Mouse (Mus musculus): ENCODE measurements around the gene H2afx.
"Not testable (repeated sequence)": the region's sequence is repeated elsewhere in the genome, so short reads cannot be mapped to it uniquely, and the experiment has no call there.

Gene H2afx

DNA sequence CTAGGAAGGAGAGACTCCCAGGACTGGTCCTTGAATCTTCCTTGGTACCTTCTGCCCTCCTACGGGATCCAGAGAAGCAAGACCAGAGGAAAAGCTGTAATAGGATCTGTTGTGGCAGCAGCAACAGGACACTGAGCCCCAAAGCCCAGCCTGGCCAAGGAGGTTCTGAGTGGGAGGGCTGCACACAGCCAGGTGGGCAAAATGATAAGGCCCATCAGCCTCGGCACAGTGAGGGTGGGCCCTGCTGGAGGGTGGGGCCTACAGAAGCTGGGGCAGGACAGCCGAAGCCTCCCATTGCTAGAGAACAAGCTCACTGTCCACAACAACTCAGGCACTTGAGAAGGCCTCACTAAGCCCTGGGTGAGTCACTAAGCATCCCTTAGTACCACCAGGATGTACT lies 7.7 kb downstream of the H2afx start:
- DNase-seq = no peak

DNA sequence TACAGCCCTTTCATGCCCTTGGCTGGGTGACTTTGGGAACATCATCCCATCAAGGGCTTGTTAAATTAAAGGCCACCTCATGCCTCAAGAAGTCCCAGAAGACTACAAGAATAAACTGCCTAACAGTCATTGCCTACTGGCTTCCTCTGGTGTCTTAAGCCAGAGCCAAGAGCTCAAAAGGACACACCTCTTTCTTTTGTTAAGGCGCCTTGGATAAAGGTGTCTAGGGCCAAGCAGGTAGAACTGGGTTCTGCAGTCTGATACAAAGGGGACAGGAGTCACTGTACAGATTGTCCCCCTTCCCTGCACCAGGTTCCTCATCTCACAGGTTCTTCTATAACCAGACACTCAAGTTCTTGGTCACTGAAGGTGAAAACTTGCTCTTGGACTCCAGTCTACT lies 8.1 kb downstream of the H2afx start:
- no peak for DNase-seq

DNA sequence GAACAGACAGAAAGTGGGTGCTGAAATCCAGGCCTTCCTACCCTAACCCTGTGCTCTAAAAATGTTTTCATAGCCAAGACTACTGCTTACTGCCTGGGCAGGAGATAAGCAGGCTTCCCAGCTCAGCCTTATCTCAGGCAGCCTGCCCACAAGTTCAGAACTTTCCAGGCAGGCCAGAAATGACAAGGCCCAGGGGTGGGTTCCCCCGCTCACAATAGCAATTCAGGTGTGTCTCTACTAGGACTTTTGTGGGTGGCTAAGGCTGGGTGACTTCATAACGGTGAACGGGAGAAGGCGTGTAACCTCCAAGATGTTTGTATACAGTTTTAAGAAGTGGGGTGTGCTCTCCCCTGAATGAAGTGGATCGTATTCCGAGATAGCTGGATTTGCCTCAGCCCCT lies 8.8 kb downstream of the H2afx start:
- no peak for DNase-seq

DNA sequence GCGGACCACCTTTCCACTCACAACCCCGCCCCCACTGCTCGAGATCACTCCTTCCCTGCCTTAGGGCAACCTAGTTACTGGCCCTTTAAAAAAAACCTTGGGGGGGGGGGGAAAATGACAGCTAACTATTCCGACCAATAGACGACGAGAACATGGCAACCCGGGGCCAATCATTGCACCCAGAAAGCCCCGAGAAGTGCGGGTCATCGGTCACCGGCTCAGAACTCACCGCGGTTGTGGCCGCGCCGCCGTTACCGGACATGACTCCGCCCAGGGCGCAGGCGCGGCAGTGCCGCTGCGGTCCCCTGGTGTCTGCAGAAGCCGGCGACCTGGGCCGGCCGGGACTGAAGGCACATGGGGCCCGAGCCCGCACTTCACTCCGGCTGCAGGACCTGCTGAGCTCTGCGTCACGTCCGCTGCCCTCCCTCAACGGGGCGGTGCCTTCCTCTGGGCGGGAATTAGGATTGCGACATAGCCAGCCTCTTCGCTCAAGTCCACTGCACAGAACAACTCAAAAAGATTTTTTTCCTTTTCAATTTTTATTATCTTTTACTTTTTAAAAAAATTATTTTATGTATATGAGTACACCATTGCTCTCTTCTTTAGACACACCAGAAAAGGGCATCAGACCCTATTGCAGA lies 9.4 kb downstream of the H2afx start, which contains the start of gene Hmbs:
Gene Hmbs (minus strand): TSS at position 448 of the 641 bp plus-strand sequence.
- peak; percentile 93 to 96 for DNase-seq

DNA sequence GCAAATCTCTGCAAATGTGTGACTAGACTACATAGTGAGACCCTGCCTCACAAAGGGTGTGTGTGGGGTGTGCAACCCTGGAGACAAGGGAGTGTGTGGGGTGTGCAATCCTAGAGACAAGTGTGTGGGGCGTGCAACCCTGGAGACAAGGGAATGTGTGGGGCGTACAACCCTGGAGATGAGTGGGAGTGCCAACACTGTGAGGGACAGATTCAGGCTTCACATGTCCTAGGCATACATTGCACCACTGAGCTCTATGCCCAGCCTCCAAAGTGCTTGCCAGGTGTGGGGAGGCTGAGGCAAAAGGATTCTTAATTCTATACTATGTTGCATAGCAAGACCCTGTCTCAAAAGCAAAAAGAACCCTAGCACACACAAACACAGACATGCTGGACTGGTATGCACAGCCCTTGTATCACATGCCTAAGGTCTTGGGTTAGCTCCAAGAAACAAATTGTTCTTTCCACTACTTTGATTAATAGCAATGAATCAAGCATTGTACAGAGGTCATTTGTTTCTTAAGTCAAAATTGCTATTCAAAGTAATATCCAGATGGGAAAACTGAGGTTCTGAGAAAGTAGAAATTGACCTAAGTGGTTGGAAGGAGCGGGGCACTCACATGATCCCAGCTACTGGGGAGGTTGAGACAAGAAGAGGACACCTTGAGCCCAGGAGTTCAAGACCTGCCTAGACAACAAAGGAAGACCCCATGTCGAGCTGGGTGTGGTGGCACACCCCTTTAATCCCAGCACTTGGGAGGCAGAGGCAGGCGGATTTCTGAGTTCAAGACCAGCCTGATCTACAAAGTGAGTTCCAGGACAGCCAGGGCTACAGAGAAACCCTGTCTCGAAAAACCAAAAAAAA lies 11.3 kb downstream of the H2afx start:
- DNase-seq = no peak

DNA sequence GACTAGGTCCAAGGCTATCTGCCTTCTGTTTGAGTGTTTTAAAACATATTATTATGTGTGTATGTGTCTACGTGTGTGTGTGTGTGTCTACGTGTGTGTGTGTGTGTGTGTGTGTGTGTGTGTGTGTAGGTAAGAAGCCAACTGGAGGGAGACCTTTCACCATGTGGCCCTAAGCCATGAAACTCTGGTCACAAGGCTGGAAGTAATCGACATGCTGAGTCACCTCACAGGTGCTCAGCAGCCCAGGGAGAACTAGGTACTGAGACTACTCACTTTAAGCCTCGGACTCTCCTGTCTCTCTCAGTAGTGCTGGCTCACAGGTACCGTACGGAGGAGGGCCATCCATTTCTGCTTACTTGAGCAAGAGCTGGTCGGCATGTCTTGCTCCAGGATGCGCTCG lies 12.7 kb downstream of the H2afx start:
- peak in 1 of 2 experiments; percentile 42 for DNase-seq

DNA sequence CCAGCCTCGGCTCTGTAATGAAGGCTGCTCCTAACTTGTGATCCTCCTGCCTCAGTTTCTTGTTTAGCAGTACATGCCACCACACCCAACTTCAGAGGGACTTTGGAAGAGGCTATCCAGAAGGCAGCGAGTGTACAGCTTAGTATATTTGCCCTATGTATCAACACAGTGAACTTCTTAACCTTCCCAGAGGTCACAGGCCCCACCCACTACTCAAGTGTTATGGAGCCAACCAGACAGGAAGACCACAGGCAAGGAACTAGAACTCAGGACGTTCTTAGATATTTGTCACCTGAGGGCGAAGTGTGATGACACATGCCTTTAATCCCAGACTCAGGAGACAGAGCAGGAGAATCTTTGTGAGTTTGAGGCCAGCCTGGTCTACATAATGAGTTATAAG lies 13.1 kb downstream of the H2afx start:
- DNase-seq = no peak

DNA sequence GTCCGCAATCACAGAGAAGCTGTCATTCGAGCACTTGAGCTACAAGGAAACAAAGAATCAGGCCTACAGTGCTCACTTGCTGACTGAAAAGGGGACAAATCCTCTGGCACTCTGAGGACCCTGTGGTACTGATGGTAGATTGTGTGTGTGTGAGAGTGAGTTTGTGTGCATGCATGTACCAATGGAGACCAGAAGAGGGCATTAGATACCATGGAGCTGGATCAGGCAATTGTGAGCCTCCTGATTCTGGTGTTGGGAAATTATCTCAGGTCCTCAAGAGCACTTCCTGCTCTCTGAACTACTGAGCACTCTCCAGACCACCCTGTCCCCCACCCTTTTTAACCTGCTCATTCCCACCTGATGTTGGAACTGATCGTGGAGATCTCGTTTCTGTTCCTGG lies 14.1 kb downstream of the H2afx start:
- no peak for DNase-seq

DNA sequence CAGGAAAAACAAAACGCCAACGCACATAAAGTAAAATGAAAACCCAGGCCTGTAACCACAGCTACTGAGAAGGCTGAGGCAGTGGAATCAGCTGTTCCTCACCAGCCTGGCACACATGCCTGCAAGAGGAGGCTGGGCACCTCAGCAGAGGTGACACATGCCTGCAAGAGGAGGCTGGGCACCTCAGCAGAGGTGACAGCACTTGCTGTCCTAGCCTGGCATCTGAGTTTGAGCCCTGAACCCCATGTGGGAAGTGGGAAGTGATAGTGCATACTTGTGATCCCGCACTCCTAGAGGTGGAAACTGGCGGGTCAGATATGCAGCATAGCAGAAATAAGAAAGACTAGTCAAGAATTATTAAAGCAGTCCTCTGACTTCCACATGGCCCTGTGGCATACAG lies 16.9 kb downstream of the H2afx start:
- no peak for DNase-seq

DNA sequence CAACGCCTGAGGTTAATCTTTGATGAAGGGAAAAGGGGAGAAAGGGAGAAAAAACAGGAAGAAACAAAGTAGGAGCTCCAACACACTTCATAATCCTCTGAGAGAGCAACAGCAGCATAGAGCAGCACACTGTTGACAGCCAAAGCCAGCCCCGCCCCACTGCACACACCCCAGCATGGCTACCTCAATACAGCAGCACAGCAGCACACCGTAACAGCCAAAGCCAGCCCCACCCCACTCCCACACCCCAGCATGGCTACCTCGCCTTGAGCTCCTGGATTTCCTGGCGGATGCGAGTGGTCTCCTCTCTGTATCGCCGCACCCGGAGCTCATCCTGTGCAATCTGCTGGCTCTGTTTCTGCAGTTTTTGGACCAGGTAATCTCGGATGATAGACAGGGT lies 17.8 kb downstream of the H2afx start:
- DNase-seq = no peak

DNA sequence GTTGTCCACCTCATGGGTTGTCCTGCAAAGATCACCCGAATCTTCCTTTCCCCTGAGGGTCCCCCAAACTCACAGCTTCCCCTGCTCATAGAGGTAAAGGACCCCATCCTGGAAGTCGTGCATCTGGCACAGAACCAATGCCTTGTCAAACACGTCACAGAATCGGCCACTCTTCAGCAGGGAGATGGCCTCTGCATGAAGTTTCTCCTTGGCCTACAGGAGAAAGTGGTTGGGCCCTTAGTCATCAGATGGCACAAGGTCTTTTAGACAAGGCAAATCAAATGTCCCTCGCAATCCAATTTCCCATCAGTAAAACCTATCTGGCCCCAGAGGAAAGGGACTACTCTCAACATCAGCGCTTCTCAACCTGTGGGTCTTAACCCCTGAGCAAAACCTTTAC lies 18.6 kb downstream of the H2afx start:
- DNase-seq = no peak

DNA sequence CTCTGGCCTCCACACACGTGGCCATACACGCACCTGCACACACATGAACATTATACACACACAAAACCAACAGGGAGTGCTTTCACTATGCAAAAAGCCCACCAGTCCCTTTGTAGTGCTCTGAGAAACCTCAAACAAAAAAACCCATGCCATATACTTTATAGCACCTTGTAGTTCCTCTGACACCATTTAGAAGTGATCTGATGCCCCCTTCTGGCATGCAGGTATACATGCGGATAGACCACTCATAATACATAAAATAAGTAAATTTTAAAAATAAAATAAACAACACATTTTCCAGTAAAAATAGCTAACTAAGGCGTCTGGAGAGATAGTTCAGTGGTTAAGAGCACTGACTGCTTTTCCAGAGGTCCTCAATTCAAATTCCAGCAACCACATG lies 22.7 kb downstream of the H2afx start:
- DNase-seq = no peak

DNA sequence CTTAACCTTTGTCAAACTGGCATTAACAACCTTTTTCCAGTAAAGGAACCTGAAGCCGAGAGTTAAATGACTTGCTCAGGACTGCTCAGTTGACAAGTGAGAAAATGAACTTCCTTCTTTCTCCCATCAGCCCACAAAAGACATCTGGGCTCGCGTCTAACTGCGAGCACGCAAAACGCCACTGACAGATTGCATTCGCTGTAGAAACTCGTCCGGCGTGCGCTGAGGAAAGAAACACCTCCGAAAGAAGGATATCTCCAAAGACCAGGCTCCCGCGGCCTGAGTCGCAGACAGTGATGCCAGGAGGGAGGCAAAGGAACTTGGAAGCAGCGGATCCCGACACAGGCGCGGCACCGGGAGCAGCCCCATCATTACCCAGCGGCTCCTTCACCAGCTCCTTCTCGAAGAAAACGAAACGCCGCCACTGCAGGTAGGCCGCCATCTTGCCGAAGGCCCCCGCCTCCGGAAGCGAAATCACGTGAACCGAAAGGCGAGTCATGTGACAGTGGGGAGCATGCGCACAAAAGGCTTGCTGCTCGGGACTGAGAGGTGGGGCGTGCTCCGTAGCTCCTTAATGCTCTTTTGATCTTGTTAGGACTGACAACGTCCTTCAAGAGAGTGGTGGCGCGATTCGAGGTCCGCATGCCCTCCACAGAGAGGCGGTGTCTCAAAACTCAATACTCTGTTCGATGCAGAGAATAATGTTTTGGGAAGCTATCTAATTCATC lies 26.9 kb downstream of the H2afx start, which contains the start of gene Vps11:
Gene Vps11 (minus strand): TSS at position 481 of the 728 bp plus-strand sequence.
- peak; percentile 97 for DNase-seq

DNA sequence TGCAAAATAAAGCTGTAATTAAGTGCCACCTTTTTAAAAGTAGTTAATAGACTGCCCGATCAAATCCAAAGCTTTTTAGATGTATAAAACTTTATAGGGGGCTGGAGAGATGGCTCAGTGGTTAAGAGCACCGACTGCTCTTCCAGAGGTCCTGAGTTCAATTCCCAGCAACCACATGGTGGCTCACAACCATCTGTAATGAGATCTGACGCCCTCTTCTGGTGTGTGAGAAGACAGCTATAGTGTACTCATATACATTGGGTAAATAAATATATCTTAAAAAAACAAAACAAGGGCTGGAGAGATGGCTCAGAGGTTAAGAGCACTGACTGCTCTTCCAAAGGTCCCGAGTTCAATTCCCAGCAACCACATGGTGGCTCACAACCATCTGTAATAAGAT lies 27.4 kb downstream of the H2afx start:
- not testable (repeated sequence) for DNase-seq

DNA sequence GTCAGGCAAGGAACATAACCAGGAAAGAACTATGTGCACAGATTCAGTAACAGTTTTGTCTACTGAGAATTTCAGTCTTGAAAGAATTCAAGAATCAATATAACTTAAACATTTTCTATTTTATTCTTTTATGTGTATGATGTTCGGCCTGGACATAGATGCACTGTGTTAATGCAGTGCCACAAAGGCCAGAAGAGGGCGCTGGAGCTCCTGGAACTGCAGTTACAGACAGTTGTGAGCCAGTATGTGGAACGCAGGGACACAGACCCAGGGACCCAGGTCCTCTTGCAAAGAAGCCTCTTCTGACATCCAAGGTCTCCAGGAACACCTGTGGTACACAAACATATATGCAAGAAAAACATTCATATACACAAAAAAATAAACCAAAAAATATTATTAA lies 30.0 kb downstream of the H2afx start:
- peak in 1 of 2 experiments; percentile 62 for DNase-seq

DNA sequence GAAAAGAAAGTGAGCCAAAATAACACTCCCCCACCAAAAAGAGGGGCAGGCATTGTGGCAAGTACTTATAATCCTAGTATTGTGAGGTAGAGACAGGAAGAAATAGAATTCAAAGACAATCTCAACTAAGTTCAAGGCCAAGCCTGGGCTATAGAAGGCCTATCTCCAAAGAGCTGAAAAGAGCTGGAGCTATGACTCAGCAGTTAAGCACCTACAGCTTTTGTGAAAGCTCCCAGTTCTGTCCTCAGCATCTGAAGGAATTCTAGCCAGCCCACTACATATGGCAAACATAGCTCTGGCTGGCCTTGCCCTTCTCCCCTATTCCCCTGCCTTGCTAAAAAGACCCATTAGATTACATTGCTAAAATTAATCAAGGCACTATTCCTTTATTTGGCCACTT lies 38.9 kb downstream of the H2afx start:
- DNase-seq = no peak

DNA sequence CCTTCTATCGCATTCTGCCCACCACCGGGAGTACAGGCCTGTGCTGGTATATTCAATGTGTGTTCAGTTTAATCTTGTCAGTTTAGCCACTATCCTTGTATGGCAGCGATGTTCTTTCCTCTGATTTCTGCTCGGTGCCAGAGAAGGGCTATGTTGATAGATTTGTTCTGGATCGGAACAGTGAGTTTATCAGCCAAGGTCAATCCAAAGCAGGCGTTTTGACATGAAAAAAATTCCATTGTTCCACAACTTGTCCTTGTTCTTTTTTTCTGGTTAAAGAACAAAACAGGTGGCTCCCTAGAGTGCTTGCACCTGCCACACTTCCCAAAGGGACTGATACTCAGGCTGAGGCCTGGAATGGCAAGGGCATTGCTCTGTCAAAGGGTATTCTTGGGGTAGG lies 41.6 kb downstream of the H2afx start:
- DNase-seq = no peak

DNA sequence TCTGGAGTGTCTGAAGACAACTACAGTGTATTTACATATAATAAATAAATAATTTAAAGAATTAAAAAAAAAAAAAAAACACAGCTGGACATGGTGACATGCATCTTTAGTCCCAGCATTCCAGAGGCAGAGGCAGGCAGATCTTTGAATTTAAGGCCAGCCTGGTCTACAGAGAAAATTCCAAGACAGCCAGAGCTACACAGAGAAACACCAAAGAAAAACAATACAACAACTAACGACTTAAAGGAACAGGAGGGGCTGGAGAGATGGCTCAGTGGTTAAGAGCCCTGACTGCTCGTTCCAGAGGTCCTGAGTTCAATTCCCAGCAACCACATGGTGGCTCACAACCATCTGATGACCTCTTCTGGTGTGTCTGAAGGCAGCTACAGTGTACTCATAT lies 42.8 kb downstream of the H2afx start:
- not testable (repeated sequence) for DNase-seq

DNA sequence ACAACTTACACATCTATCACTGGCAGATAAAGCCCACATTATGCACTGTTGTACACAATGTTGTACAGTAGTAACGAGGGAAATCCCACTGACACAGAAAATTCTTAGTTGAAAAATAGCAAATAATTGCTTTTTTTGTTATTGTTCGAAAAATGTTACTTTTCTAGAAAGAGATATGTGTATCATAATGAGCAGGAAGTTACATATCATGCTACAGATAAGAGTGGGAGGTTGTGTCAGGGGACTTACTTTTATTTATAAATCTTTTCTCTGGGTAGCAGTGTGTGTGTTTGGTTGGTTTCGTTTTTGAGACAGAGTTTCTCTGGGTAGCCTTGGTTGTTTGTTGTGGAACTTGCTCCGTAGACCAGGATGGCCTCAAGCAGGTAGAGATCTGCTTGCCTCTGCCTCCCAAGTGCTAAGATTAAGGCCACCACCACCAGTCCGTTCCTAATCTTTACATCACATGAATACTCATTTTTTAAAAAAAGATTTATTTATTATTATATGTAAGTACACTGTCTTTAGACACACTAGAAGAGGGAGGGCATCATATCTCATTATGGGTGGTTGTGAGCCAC lies 43.7 kb downstream of the H2afx start:
- DNase-seq = no peak

DNA sequence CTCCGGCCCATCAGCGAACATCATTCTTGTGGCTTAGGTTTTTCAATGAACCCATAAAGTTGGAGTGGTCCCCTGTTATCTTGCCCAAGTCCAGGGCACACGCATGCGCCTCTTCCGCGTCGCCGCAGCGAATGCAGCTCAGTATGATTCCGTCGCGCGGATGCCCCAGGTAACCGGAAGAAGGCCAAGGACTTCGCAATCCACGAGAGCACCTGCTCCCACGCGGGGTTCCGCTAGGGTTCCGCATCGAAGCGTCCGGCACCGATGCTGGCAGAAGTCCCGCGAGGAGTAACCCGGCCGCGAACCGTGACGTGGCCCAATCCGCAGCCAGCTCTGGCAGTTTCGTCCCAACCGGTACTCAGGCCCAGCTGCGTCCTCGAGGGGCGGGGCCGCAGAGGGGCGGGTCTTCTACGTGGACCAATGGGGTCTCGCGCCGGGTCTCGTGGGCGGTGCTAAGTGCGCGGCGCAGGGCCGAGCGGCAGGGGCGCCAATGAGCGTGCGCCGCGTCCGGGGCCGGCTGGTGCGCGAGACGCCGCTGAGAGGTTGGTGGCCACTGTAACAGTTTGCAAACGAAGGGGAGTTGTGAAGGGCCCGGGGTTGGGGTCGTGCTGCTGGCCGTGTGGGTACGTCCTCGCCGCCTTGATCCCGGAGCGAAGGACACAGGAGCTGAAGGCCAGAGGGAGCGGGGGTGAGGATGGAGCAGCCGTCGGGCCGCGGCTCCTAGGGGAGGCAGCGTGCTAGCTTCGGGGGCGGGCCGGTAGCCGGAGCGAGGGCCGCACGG lies 44.8 kb downstream of the H2afx start, which contains the start of gene Hyou1:
Gene Hyou1 (plus strand): TSS at position 437 of the 781 bp plus-strand sequence.
- DNase-seq = peak; percentile 99 to 100

DNA sequence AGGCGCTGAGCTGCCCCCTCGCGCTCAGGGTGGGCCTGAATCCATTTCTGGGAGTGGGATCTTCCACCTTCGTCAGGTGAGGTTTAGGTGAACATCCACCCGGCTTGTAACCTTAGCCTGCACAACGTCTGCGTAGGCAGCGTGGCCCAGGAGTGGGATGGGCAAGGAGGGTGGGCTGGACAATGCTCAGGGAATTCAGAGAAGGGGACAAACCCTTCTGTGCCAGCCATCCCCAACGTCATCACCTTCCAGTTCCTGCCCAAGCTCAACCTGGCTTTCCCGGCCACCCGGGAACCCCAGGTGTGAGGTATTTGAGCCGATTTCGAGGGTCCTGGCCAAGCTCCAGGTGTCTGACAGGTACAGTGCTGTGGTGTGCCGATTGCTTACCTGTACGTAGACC lies 45.4 kb downstream of the H2afx start:
- peak in 1 of 2 experiments; percentile 51 for DNase-seq

DNA sequence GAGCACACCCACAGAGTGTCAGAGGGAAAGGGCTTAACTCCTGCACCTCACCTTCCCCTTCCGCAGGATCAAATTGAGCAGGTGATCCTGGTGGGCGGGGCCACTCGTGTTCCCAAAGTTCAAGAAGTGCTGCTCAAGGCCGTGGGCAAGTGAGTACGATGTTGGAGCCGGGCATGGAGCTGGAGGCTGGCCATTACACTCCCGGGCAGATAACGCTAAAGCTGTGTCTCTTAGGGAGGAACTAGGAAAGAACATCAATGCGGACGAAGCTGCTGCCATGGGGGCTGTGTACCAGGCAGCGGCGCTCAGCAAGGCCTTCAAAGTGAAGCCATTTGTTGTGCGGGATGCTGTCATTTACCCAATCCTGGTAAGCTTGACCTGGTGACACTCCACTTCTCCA lies 50.1 kb downstream of the H2afx start:
- DNase-seq = no peak

All from kidney, postnatal 25 days (tissue).